Mouse (Mus musculus) left cerebral cortex, postnatal 10 days (tissue): ENCODE measurements around the gene 1700028J19Rik. TPM values are rescaled to one million over a fixed set of nuclear protein-coding genes. Genes with fewer than 3 reads are reported as not detected.

Experiments
- DNase-seq, 2 experiments: peaks; one replicate each; pipeline ENCODE4 v3.0.0; 2021 to 2022; ENCODE audit warnings: low spot score in 2 of 2, mixed read lengths in 1 of 2; ENCODE audit errors: extremely low spot score in 1 of 2
- intact Hi-C: fragments of 180-260 bp; cut with DNase I; formaldehyde crosslinking; loops from one replicate; pipeline ENCODE4 v1.15.1; 2025
- total RNA-seq, 2 experiments: library from RNA; stranded (reverse); gene quantifications; 2 replicates each; pipeline ENCODE4 v1.2.3; 2021

The 1700028J19Rik gene
- under 1 TPM; 0.91 to 0.94 TPM for total RNA-seq

- peak; percentile 87 to 95 for DNase-seq
- intact Hi-C loops, result no loop called here
These were observed at the start of gene 1700028J19Rik, which contains the start of gene 2410002F23Rik for GRCm38 (mm10) chr7:44246055-44246983. 1700028J19Rik (minus strand) TSS chr7:44246695. 2410002F23Rik (plus strand) TSS chr7:44246722.

- DNase-seq, result no peak
- intact Hi-C loops, result no loop called here
These were observed 44.9 kb upstream of the 1700028J19Rik start for GRCm38 (mm10) chr7:44291418-44291817.

GRCm38 (mm10) chr7:44290986-44291385 is 44.5 kb upstream of the 1700028J19Rik start:
- no peak for DNase-seq
- intact Hi-C loops, result no loop called here

GRCm38 (mm10) chr7:44287760-44288159 is 41.3 kb upstream of the 1700028J19Rik start:
- no peak for DNase-seq
- intact Hi-C loops, result no loop called here

GRCm38 (mm10) chr7:44281586-44281985 is 35.1 kb upstream of the 1700028J19Rik start:
- intact Hi-C loops, result no loop called here
- DNase-seq, result no peak

- DNase-seq, result no peak
These were observed 34.5 kb upstream of the 1700028J19Rik start for GRCm38 (mm10) chr7:44280959-44281358.

GRCm38 (mm10) chr7:44277250-44277622 is 30.7 kb upstream of the 1700028J19Rik start:
- intact Hi-C loops, result no loop called here
- DNase-seq, result no peak

More at GRCm38 (mm10) chr7:44280959-44281358, 34.5 kb upstream of the 1700028J19Rik start:
- intact Hi-C loops, result no loop called here

GRCm38 (mm10) chr7:44276461-44277249 is 30.2 kb upstream of the 1700028J19Rik start:
- intact Hi-C loops, result no loop called here
- no peak for DNase-seq

- no peak for DNase-seq
- intact Hi-C loops, result no loop called here
These were observed 29.1 kb upstream of the 1700028J19Rik start for GRCm38 (mm10) chr7:44275546-44275945.

- intact Hi-C loops, result no loop called here
- DNase-seq, result no peak
These were observed 27.6 kb upstream of the 1700028J19Rik start for GRCm38 (mm10) chr7:44274096-44274495.

- intact Hi-C loops, result no loop called here
- no peak for DNase-seq
These were observed 27.0 kb upstream of the 1700028J19Rik start for GRCm38 (mm10) chr7:44273446-44273845.

- intact Hi-C loops, result no loop called here
- DNase-seq, result no peak
These were observed 26.1 kb upstream of the 1700028J19Rik start for GRCm38 (mm10) chr7:44272546-44272945.

GRCm38 (mm10) chr7:44271309-44271708 is 24.8 kb upstream of the 1700028J19Rik start:
- no peak for DNase-seq
- intact Hi-C loops, result no loop called here

GRCm38 (mm10) chr7:44269397-44269796 is 22.9 kb upstream of the 1700028J19Rik start:
- DNase-seq, result no peak
- intact Hi-C loops, result loop anchor here (5.0 kb wide), 1 partner anchor 38 kb away; the partner anchor contains the start of gene Clec11a

GRCm38 (mm10) chr7:44268117-44268516 is 21.6 kb upstream of the 1700028J19Rik start:
- intact Hi-C loops, result loop anchor here (5.0 kb wide), 1 partner anchor 39 kb away; the partner anchor contains the start of gene Clec11a
- no peak for DNase-seq

- intact Hi-C loops, result loop anchor here (2.0 to 5.0 kb wide), 2 partner anchors 88 to 219 kb away; no protein-coding TSS in a partner anchor
- DNase-seq, result peak; percentile 90 to 93
These were observed 16.5 kb upstream of the 1700028J19Rik start for GRCm38 (mm10) chr7:44262791-44263643.

GRCm38 (mm10) chr7:44261147-44261546 is 14.7 kb upstream of the 1700028J19Rik start, which contains the start of gene Gm15517:
Gm15517 (plus strand) TSS chr7:44261447.
- DNase-seq, result no peak
- intact Hi-C loops, result loop anchor here (5.0 kb wide), 1 partner anchor 221 kb away; no protein-coding TSS in a partner anchor

GRCm38 (mm10) chr7:44260410-44260809 is 13.9 kb upstream of the 1700028J19Rik start:
- no peak for DNase-seq
- intact Hi-C loops, result loop anchor here (5.0 kb wide), 1 partner anchor 222 kb away; no protein-coding TSS in a partner anchor
